Mouse (Mus musculus): ENCODE measurements around the gene Syne3.

The Syne3 gene

DNA sequence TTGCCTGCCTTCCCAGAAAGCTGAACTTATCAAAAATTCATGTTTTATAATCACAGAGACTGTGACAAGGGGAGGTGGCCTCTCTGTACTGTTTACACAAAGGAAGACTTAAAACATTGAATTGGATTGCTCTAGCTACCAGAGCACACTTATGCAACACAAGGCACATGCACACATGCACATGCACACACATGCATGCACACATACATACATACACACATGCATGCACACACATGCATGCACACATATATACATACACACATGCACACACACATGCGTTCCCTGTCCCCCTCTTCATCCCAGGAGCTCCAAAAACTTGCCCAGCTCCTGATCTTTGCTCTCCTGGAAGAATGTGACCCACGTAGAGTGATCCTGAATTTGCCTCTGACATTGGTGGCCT, 83.8 kb downstream of the Syne3 start:
- no peak for DNase-seq (ENCODE audit: extremely low spot score, low read depth, low spot score)

DNA sequence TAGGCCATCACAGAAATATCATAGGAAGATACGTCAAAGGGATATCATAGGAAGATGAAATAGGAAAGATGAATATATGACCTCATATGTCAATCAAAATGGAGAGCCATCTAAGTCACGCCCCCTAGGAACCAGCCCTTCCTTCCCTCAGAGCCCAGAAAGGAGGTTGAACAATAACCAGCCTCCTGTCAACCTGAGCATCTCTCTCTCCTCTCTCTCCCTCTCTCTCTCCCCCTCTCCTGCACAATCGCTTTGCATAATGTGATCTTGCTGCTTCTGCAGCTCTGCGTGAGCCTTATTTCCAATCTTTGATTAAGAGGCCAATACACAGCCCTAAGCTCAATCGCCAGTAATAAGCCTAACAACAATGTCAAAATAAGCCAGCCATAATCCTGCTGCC, 84.6 kb downstream of the Syne3 start:
- DNase-seq (ENCODE audit: extremely low spot score, low read depth, low spot score), result no peak

DNA sequence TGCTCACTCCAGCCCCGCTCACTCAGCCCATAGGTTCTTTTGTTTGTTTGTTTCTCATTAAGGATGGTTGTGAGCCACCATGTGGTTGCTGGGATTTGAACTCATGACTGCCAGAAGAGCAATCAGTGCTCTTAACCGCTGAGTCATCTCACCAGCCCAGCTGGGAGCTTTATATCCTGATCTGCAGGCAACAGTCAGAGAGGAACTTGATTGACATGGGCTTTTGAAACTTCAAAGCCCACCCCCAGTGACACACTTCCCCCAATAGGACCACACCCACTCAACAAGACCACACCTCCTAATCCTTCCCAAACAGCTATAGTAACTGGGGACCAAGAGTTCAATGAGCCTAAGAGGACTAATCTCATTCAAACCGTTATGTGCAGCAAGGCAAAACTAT, 85.1 kb downstream of the Syne3 start:
- DNase-seq (ENCODE audit: extremely low spot score, low read depth, low spot score), result no peak

DNA sequence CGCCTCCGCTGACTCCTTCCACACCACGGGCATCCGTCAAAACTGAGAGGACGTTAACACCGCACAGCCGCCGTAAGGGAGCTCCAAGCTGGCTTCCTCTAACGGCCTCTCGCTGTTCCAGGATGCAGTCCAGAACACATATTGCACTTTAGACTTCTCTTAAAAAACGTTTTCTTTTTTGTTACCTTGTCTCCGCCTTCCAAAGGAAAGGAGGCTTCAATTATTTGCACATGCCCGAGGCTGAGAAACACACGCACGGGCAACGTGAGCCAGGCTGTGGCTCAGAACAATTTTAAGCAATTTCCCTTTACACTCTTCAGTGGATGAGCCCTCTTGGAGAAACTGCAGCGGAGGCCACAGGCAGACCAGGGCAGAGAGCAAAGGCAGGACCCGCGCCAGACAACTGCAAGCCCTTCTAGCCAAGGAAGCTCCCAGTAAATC, 85.6 kb downstream of the Syne3 start:
- no peak for DNase-seq (ENCODE audit: extremely low spot score, low read depth, low spot score)

DNA sequence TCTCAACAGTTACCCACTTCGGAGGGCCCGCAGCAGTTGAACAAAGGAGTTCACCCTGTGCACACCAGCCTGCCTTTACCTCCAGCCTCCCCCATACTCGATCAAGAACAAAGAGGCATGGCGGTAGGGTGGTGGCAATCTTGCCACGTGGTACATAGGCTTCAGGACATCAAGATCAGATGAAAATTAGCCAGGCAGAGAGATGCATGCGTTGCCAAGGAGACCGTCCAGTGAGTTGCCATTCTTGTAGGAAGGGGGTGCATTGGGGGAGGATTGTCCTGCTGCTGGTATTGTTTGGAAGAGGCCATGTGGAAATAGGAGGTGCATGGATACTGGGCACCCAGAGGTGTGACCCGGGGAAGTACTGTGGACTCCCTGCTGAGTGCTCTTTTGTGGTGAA, 87.0 kb downstream of the Syne3 start:
- DNase-seq (ENCODE audit: extremely low spot score, low read depth, low spot score), result no peak

DNA sequence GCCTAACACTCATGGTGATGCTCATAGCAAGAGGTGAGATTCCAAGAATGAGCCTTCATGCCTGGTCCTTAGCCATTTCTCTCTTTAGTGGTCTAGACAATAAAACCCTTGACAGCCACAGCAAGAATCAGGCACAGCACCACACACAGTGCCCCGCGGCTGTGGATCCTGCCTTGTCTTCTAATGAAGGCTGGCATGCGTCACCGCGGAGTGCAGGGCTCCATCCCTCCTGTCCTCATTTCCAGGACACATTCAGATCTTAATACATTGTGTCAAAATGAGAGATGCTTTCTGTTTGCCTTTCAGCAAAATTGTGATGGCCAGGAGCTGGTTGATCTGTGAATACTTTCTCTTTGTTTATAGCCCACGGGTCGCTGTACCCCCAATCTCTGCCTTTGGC, 88.5 kb downstream of the Syne3 start:
- no peak for DNase-seq (ENCODE audit: extremely low spot score, low read depth, low spot score)

DNA sequence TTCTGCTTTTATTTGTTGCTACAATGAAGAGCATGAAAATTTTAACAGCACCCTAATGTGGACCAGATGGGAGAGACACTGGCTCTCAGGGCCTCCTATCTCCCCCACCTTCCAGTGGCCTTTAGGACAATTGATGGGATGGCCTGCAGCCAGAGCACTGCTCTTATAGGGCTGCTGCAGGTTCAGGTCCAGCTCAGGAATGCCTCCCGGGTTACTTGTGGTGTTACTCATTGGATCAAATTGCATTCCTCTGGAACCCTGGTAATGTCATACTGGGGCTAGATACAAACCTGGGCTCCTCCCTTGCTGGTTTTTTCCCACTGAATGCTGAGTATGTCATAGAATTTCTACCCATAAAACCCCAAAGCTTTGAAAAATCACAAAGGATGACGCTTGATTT, 90.4 kb downstream of the Syne3 start:
- DNase-seq (ENCODE audit: extremely low spot score, low read depth, low spot score), result no peak

DNA sequence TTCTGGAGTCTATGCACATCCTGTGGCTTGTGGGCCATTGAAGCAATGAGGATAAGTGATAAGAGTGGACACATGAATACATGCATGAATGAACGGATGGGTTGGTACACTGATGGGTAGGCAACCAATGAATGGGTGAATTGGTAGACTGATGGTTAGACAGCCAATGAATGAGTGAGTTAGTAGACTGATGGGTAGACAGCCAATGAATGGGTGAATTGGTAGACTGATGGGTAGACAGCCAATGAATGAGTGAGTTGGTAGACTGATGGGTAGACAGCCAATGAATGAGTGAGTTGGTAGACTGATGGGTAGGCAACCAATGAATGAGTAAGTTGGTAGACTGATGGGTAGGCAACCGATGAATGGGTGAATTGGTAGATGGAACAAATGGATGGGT, 91.7 kb downstream of the Syne3 start:
- no peak for DNase-seq (ENCODE audit: extremely low spot score, low read depth, low spot score)

DNA sequence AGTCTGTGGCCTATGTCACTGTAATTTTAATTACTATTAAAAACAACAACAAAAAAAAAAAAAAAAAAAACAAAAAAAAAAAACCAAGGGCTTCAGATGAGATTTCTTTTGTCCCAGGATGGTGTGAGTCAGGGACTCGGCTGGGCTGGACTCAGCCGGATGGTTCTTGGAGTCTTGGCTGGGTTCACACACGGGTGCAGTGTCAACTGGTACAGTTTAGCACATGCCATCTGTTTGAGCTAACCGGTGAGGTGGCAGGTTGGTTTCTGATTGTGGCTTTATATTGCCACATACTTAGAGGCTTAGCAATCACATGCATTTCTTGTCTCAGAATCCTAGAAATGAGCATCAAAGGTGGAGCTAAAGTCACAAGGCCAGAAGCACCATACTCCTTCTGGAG, 92.3 kb downstream of the Syne3 start:
- DNase-seq (ENCODE audit: extremely low spot score, low read depth, low spot score), result no peak

DNA sequence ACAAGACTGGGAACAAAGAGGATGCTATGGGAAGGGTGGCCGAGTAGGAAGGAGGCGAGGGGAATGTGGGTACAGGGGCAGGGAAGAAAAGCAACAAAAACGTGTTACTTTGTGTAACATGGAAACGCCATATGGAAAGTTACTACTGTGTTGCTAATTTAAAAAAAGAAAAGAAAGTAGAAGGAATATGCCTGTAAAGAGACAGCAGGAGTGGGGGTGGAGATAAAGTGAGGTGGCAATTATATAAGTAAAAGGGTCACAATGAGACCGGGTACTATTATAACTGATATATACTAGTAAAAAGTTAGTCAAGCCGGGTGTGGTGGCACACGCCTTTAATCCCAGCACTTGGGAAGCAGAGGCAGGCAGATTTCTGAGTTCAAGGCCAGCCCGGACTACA, 92.8 kb downstream of the Syne3 start:
- DNase-seq (ENCODE audit: extremely low spot score, low read depth, low spot score), result no peak

DNA sequence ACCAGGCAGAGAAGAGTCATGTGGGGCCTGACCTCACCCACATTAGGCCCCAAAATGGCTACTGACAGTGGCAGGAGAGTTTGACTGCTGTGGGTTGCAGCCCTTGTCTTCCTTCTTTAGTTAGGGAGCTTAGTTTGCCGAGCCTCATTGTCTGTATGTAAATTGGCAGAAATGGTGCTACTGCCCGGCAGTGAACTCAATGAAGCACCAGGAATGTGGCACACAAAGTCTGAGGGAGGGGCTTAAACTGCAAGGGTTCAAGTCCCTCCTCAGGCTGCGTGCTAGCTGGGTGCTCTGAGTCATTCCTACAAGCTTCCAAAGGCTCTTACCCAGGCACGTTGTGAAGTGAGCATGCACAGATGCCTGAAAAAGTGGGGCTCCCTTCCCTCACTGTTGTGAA, 93.9 kb downstream of the Syne3 start:
- DNase-seq (ENCODE audit: extremely low spot score, low read depth, low spot score), result no peak

DNA sequence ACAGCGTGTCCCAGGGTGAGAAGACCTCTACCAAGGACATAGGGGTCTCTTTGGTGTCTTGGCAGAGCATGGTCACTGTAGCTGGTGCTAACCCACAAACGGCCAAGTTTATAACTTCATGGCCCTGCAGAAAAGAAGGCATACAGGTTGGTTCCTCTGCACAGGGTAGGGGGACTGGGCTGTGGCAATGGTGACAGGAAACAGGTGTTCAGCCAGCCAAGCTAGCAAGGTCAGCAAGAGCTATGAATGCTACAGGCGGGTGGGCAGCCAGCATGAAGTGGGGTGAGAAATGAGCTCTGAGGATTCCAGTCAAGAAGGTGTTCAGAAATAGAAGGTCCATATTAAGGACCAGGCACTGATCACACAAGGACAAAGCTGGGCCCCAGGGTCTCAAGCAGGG, 96.6 kb downstream of the Syne3 start:
- no peak for DNase-seq (ENCODE audit: extremely low spot score, low read depth, low spot score)

DNA sequence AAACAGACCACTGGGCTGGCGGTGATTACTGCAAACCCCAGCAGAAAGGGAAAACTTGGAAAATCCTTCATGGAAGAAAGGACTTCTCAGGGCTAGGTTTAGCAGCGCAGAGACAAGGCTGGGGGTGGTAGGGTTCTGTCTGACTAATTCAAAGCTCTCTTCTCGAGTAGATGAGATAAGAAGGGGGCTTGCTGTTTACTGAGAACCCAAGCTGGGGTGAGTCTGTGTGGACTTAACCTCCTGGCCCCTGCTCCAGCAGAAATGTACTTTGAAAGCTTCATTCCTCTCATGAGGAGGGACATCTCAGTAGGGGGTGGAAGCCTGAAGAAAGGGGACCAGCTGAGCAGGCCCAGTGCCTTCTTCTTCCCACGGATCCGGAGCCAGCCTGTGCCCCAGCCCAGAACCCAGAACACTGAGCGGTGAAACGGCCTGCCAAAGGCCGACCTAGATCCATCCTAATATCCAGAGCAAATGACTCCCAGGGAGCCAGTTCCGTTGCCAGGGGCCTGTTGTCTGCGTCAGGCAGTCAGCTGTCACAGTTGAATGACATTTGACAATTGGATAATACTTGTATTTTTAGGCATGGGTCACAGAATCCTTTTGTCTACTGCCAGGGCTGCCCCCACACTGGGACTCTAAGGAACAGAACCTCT, 97.2 kb downstream of the Syne3 start:
- no peak for DNase-seq (ENCODE audit: extremely low spot score, low read depth, low spot score)

DNA sequence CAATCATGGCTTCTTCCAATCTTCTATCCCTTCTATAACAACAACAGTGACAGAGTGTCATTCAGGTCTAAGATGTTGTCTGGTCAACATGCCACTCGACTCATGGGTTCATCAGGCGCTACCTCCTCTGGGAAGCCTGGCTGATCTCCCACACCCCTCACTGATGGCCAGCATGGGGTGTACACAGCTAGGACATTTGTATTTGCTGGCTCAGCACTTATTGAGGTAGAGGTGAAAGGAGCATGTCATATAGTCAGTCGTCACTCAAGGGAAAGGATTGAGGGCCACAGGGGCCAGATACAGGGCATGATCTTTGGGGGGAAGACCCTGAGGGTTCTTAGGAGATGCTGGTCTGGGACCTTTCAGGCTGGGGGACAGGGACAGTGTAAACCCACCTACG, 99.9 kb downstream of the Syne3 start:
- DNase-seq (ENCODE audit: extremely low spot score, low read depth, low spot score), result no peak

DNA sequence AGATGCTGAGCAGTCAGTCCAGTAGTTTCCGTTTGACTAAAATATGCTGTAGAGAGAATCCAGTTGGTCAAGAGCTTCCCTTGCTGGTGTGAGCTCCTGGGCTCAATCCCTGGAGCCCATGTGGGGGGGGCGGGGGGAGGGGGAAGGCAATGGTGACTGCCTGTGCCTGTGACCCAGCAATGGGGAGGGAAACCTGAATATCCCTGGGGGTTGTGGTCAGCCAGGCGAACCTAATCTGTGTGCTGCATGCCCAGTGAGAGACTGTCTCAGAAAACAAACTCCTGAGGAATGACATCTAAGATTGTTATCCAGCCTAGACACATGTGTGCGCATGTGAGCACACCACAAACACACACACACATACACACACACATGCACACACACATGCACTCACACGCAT, 100.6 kb downstream of the Syne3 start:
- no peak for DNase-seq (ENCODE audit: extremely low spot score, low read depth, low spot score)

DNA sequence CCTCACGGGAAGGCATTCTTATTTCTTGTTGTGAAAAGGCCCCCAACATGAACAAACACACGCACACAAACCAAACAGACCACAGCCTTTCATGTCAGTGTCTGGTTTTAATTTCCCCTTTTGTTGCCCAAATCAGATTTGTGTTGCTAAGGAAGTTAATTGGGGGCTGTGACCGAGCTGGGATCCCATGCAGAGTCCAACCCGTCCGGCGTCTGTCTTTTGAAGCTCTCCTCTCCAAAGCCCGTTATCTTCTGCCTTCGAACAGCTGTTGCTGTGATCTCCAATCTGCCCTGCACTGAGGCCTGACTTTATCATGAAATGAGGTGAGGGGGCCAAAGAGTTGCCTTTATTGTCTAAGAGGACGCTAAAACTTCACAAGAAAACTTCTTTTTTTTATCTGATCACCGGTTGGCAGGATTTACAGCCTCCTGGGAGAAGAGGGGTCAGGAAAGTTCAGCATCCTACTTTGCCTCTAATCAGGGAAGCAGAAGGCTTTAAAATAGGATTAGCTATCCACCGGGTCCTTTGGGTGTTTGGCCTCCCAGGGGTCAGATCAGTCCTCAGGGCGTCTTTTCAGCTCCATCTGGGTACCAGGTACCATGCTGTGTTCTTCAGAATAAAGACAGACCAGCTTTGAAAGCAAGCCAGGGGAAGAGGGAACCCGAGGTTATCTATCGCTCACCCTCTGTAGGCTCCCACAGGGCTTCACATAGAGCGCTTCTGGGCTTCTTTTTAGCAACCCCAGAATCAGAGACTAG, 101.4 kb downstream of the Syne3 start:
- DNase-seq (ENCODE audit: extremely low spot score, low read depth, low spot score), result no peak

DNA sequence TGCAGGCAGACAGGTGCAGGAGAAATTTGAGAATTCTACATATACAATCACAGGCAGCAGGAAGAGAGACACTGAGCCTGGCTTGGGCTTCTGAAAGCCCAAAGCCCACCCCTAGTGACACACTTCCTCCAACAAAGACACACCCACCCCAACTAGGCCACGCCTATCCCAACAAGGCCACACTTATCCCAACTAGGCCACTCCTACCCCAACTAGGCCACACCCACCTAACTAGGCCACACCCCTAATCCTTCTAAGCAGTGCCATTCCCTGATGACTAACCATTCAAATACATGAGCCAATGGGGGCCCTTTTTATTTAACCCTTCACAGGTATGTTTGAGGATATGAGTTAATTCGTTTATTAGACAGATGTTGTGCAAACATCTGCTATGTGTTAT, 102.5 kb downstream of the Syne3 start:
- no peak for DNase-seq (ENCODE audit: extremely low spot score, low read depth, low spot score)

DNA sequence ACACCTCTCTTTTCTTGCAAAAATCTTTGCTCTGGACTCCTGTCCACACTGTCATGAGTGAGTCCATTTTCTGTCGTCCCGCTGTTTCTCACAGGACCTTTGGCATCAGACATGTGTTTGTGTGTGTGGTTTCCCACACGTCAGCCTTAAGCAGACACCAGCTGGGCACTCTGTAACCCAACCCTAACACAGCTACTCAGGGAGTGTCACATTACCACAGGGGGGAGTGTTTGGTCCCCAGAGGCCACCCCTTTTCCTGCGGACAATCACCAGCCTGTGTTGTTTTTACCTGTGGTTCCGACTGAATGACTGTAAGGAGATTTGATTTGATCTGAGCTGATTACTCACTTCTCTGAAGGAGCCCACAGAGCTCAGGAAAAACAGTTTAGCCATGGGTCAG, 105.5 kb downstream of the Syne3 start:
- no peak for DNase-seq (ENCODE audit: extremely low spot score, low read depth, low spot score)

DNA sequence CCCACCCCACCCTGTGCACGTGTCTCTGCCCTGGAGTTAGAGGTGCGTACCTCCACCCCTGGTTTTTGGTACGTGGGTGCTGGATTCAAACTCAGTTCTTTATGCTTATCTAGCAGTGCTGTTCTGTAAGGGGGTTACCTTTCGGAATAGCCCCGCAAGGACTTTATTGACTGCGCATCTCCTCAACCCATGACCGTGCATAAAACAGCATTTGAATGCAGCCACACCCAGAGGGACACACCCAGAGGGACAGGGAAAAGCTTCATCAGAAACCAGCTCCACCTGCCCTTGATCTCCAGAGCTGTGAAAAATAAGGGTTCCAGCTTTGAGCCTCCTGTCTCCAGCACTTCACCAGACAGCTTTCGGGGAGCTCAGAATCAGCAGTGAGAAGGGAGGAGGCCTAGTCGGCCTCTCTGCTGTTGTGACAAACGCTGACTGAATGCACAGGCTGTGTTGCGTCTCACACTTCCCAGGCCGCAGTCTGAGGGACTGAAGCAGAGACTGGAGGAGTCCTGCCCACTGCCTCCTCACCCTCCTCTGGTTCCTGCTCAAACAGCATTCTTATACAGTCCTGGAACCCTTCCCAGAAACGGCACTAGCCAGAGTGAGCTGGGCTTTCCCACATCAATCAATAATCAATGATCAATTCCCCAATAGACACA, 107.1 kb downstream of the Syne3 start:
- no peak for DNase-seq (ENCODE audit: extremely low spot score, low read depth, low spot score)

DNA sequence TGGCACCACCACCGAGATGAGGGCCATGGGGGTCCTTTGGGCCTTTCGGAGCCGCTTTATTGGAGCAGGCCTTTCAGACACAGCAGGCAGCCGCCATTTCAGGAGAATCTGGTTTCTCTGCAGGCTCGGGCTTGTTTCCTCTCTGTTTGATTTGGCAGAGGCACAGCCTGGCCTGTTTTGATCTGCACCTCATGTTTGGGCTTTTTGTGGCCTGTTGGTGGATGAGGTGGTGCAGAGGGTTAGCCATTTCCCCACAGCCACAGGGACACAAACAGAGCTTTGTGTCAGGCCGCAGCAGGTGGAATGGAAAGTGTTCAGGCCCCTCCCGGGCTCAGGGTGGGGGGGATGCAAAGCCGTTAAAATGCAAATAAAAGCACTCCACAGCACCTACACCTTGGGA, 108.3 kb downstream of the Syne3 start:
- DNase-seq (ENCODE audit: extremely low spot score, low read depth, low spot score), result no peak

DNA sequence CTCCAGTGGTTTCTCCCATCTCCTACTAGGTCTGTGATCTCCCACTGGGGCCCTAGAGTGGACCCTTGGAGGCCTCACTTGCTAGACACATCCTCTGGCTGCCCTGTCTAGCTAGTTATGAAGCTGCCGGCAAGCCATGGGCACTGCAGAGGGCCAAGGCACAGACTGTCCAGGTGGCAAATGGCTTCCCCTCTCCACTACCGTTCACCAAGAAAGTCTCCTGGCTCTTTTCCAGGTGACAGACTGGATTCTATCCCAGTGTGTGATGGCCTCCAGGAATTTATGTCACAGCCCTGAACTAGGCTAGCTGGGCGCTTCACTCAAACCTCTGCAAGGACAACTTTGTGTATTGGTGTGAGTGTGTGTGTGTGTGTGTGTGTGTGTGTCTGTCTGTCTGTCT, 109.8 kb downstream of the Syne3 start:
- DNase-seq (ENCODE audit: extremely low spot score, low read depth, low spot score), result no peak

DNA sequence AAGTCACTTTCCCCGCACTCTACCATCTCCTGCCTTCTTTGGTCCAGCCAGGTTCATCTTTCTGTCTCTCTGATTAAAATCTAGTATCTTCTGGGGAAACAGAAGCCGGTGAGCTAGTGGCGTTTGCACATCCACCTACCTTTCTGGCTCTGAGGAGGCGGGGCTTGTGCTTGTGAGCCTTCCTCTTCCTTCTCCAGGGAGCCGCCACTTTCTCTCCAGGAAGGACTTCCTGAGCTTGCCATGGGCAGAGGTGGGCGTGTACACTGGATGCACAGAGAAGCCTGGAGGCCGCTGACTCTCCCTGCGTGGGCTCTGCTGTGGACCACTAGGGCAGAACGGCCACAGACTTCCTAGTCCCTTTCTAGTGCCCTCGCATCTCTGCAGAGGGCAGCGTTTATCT, 110.4 kb downstream of the Syne3 start:
- no peak for DNase-seq (ENCODE audit: extremely low spot score, low read depth, low spot score)

Measured in hindlimb bud, embryonic 11.5 days (tissue).